Mouse (Mus musculus) heart, postnatal 0 days (tissue): Measurements from ENCODE around the gene Zbed5. TPM values are rescaled to one million over a fixed set of nuclear protein-coding genes. Genes with fewer than 3 reads are reported as not detected.

Experiments
- ATAC-seq: fragments of 200-750 bp; cut with Nextera tagmentation; 2 replicates; pipeline ENCODE4 v1.8.0; 2017; ENCODE audit warnings: low read depth, moderate number of reproducible peaks, moderate library complexity; ENCODE audit not compliant: insufficient read depth
- DNase-seq: peaks from one replicate; pipeline ENCODE4 v3.0.0-alpha.2; 2016; ENCODE audit warnings: low spot score
- H3K27ac ChIP-seq: fragments of 300-500 bp; sonication (generic); 2 replicates; pipeline ENCODE4 v1.5.1; 2014; ENCODE audit warnings: low read depth, mild to moderate bottlenecking
- H3K27me3 ChIP-seq: fragments of 300-500 bp; sonication (generic); 2 replicates; pipeline ENCODE4 v1.6.1; 2014; ENCODE audit warnings: low read length, mixed read lengths; ENCODE audit not compliant: control insufficient read depth, insufficient read depth
- H3K36me3 ChIP-seq: fragments of 300-500 bp; sonication (generic); replicated peaks from 2 replicates; pipeline ENCODE4 v1.6.1; 2014; ENCODE audit warnings: low read length, mixed read lengths; ENCODE audit not compliant: control insufficient read depth, insufficient read depth
- H3K4me1 ChIP-seq: fragments of 300-500 bp; sonication (generic); 2 replicates; pipeline ENCODE4 v1.6.1; 2014; ENCODE audit warnings: antibody characterized with exemption; ENCODE audit not compliant: control insufficient read depth, insufficient read depth
- H3K4me2 ChIP-seq: fragments of 300-500 bp; sonication (generic); 2 replicates; pipeline ENCODE4 v1.6.1; 2014; ENCODE audit warnings: low read depth, mild to moderate bottlenecking, low read length, moderate library complexity
- H3K4me3 ChIP-seq: fragments of 300-500 bp; sonication (generic); 2 replicates; pipeline ENCODE4 v1.5.1; 2014; ENCODE audit warnings: low read depth, low read length
- H3K9ac ChIP-seq: fragments of 300-500 bp; sonication (generic); replicated peaks from 2 replicates; pipeline ENCODE4 v1.6.1; 2014; ENCODE audit warnings: low read depth, low read length, mixed read lengths
- H3K9me3 ChIP-seq: fragments of 300-500 bp; sonication (generic); replicated peaks from 2 replicates; pipeline ENCODE4 v1.6.1; 2016; ENCODE audit warnings: low read length; ENCODE audit not compliant: control insufficient read depth
- CTCF ChIP-seq: IDR thresholded peaks from 2 replicates; pipeline ENCODE4 v1.5.1; 2016; ENCODE audit warnings: antibody characterized with exemption, control low read depth, low read depth
- EP300 ChIP-seq: IDR thresholded peaks from 2 replicates; pipeline ENCODE4 v1.6.1; 2016; ENCODE audit warnings: antibody characterized with exemption, low read depth
- WGBS: fragments of 180-500 bp; shearing (Covaris S2); extraction: QIAGEN DNeasy Blood & Tissue Kit; methylation state at CpG from one replicate; pipeline ENCODE4 v1.1.7; 2014; 5-methylcytosine and 5-hydroxymethylcytosine counted together
- polyA plus RNA-seq: library from polyadenylated mRNA; unstranded; fragments of >200 nt; fragmentation: Nextera tagmentation; extraction: Ambion mirVana; gene quantifications from 2 replicates; pipeline ENCODE4 v1.2.1, GENCODE M21; 2015
- total RNA-seq: library from RNA; depleted of rRNA; stranded (reverse); fragments of >200 nt; gene quantifications from 2 replicates; pipeline ENCODE4 v1.2.3, GENCODE M21; 2014; ENCODE audit warnings: low replicate concordance; rRNA removed

Zbed5 gene
- total and polyA plus RNA-seq, 2 experiments from 2014 or later = 1.4 to 1.5 TPM

DNA sequence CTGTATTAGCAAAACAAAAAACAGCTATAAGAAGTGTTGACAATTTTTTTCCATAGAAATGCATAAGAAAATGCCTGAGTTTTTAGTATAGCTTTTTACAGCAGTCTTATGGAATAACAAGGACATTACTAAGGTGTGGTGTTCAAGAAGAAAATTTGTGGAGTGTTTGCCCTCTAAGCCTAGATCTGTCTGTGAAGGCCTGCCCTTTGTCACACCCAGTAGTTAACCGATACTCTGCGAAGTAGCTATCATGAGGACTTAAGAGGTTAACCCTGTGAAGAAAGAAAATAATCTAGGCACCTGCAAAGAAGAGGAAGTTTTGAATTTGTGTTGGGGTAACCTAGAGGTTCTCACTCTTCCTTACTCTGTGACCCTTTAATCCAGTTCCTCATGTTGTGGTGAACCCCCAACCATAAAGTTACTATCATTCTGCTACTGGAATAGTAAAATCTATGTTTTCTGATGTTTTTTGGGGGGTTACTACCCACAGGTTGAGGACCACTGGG is 52.1 kb downstream of the Zbed5 start:
- H3K4me2 ChIP-seq = no peak overlapping the region
- peaks cover 5% of the 10 kb centered on the region; the same call in 1 of the 2 replicates for H3K36me3 ChIP-seq
- TF ChIP-seq CTCF = no peak
- no peak for TF ChIP-seq EP300
- no peak overlapping the region for H3K27ac ChIP-seq
- no peaks in the 10 kb centered on the region for H3K27me3 ChIP-seq
- H3K9me3 ChIP-seq = no peaks in the 10 kb centered on the region
- DNase-seq = no peak
- ATAC-seq = no peak
- H3K4me1 ChIP-seq = peaks cover 4% of the 10 kb centered on the region; the same call in 1 of the 2 replicates
- H3K4me3 ChIP-seq = no peak overlapping the region
- 71% methylated on average over 2 of the region's 2 CpGs for WGBS
- no peak overlapping the region for H3K9ac ChIP-seq

DNA sequence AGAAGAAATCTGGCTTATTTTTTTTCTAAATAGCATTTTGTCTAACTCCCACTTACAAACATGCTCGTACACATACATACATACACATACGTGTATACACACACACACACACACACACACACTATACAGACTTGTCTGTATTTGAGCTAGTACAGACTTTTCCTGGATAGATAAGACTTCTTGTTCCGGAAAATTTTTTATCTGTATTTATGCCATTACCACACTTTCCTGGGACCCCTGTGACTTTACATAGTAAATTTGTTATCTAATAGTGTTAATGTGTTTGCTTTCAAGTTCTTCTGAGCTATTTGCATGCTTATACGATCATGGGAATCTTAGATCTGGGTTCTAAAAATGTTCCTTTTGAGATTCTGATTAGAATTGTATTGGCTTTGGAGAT is 56.6 kb downstream of the Zbed5 start:
- H3K36me3 ChIP-seq = peaks cover 5% of the 10 kb centered on the region; the same call in 1 of the 2 replicates
- no peak for ATAC-seq
- TF ChIP-seq EP300 (no peak), CTCF (no peak)

More for the DNA sequence above, 56.6 kb downstream of the Zbed5 start:
- no peak overlapping the region for H3K27ac ChIP-seq
- no peaks in the 10 kb centered on the region for H3K9me3 ChIP-seq
- H3K4me1 ChIP-seq = no peaks in the 10 kb centered on the region; the same call in 1 of the 2 replicates
- no peak overlapping the region for H3K4me2 ChIP-seq
- 78% methylated on average over 4 of the region's 4 CpGs for WGBS
- DNase-seq = no peak
- no peaks in the 10 kb centered on the region for H3K27me3 ChIP-seq
- H3K9ac ChIP-seq = no peak overlapping the region
- H3K4me3 ChIP-seq = no peak overlapping the region

Other genes with a start within 250 kb of the Zbed5 start
- 0.95 and 1.2 TPM in 2 replicates for gene Zfp11, start 225.6 kb upstream of the Zbed5 start, total RNA-seq
- gene Zfp11, start 225.6 kb upstream of the Zbed5 start, polyA plus RNA-seq = 2.3 and 3.0 TPM in 2 replicates
- not detected in 2 replicates for gene Sept14, start 187.2 kb upstream of the Zbed5 start, total RNA-seq
- not detected in 2 replicates for gene Sept14, start 187.2 kb upstream of the Zbed5 start, polyA plus RNA-seq
- gene Mrps17, start 180.2 kb upstream of the Zbed5 start, total RNA-seq = 141 and 196 TPM in 2 replicates
- 173 and 181 TPM in 2 replicates for gene Mrps17, start 180.2 kb upstream of the Zbed5 start, polyA plus RNA-seq
- gene Nipsnap2, start 170.7 kb upstream of the Zbed5 start, total RNA-seq = 563 and 624 TPM in 2 replicates
- 720 and 738 TPM in 2 replicates for gene Nipsnap2, start 170.7 kb upstream of the Zbed5 start, polyA plus RNA-seq
- 21.9 and 30.1 TPM in 2 replicates for gene Psph, start 108.3 kb upstream of the Zbed5 start, total RNA-seq
- gene Psph, start 108.3 kb upstream of the Zbed5 start, polyA plus RNA-seq = 26.2 and 26.5 TPM in 2 replicates
- gene Sumf2, start 48.7 kb upstream of the Zbed5 start, total RNA-seq = 14.9 and 26.2 TPM in 2 replicates
- 12.8 and 14.5 TPM in 2 replicates for gene Sumf2, start 48.7 kb upstream of the Zbed5 start, polyA plus RNA-seq
- gene Chchd2, start 8.3 kb upstream of the Zbed5 start, total RNA-seq = 2,460 and 2,937 TPM in 2 replicates
- gene Chchd2, start 8.3 kb upstream of the Zbed5 start, polyA plus RNA-seq = 1,505 and 1,584 TPM in 2 replicates
- gene Phkg1, start 2.8 kb downstream of the Zbed5 start, total RNA-seq = 3.1 and 9.6 TPM in 2 replicates
- 2.5 and 3.4 TPM in 2 replicates for gene Phkg1, start 2.8 kb downstream of the Zbed5 start, polyA plus RNA-seq
- 0.08 and 0.38 TPM in 2 replicates for gene Nupr1l, start 12.8 kb downstream of the Zbed5 start, total RNA-seq
- 2.7 and 3.5 TPM in 2 replicates for gene Nupr1l, start 12.8 kb downstream of the Zbed5 start, polyA plus RNA-seq
- gene Vkorc1l1, start 46.2 kb downstream of the Zbed5 start, total RNA-seq = 17.4 and 30.8 TPM in 2 replicates
- gene Vkorc1l1, start 46.2 kb downstream of the Zbed5 start, polyA plus RNA-seq = 7.3 and 8.4 TPM in 2 replicates
- gene Gusb, start 107.3 kb downstream of the Zbed5 start, total RNA-seq = 24.6 and 27.8 TPM in 2 replicates
- 30.2 and 31.4 TPM in 2 replicates for gene Gusb, start 107.3 kb downstream of the Zbed5 start, polyA plus RNA-seq
- 9.7 and 21.1 TPM in 2 replicates for gene Asl, start 133.5 kb downstream of the Zbed5 start, total RNA-seq
- gene Asl, start 133.5 kb downstream of the Zbed5 start, polyA plus RNA-seq = 15.9 and 16.6 TPM in 2 replicates
- gene Crcp, start 133.6 kb downstream of the Zbed5 start, total RNA-seq = 2.6 and 9.7 TPM in 2 replicates
- gene Crcp, start 133.6 kb downstream of the Zbed5 start, polyA plus RNA-seq = 20.8 and 23.1 TPM in 2 replicates
- 12.2 and 20.7 TPM in 2 replicates for gene Tpst1, start 177.6 kb downstream of the Zbed5 start, total RNA-seq
- 23.7 and 27.9 TPM in 2 replicates for gene Tpst1, start 177.6 kb downstream of the Zbed5 start, polyA plus RNA-seq
- gene Kctd7, start 249.1 kb downstream of the Zbed5 start, total RNA-seq = 1.2 and 4.8 TPM in 2 replicates
- 3.7 and 4.2 TPM in 2 replicates for gene Kctd7, start 249.1 kb downstream of the Zbed5 start, polyA plus RNA-seq